Mouse (Mus musculus) liver, embryonic 15.5 days (tissue): ENCODE results near the gene Nol3. TPM values are rescaled to one million over a fixed set of nuclear protein-coding genes. Genes with fewer than 3 reads are reported as not detected.
A peak's percentile ranks its signal among the peaks of the same experiment; 100 is the strongest.

Experiments
- ATAC-seq: fragments of 200-750 bp; cut with Nextera tagmentation; 2 replicates; pipeline ENCODE4 v1.8.0; 2017; ENCODE audit warnings: moderate number of reproducible peaks, mild to moderate bottlenecking, moderate library complexity; ENCODE audit not compliant: insufficient read depth
- H3K27ac ChIP-seq: fragments of 300-500 bp; sonication (generic); replicated peaks from 2 replicates; pipeline ENCODE4 v1.5.1; 2015; ENCODE audit warnings: mild to moderate bottlenecking, inconsistent platforms
- H3K27me3 ChIP-seq: fragments of 300-500 bp; sonication (generic); 2 replicates; pipeline ENCODE4 v1.6.1; 2015; ENCODE audit warnings: mild to moderate bottlenecking, inconsistent platforms
- H3K36me3 ChIP-seq: fragments of 300-500 bp; sonication (generic); replicated peaks from 2 replicates; pipeline ENCODE4 v1.6.1; 2015; ENCODE audit warnings: moderate library complexity, mild to moderate bottlenecking, inconsistent platforms
- H3K4me1 ChIP-seq: fragments of 300-500 bp; sonication (generic); replicated peaks from 2 replicates; pipeline ENCODE4 v1.6.1; 2015; ENCODE audit warnings: inconsistent platforms
- H3K4me2 ChIP-seq: fragments of 300-500 bp; sonication (generic); 2 replicates; pipeline ENCODE4 v1.6.1; 2015; ENCODE audit warnings: moderate library complexity, mild to moderate bottlenecking, inconsistent platforms
- H3K4me3 ChIP-seq: fragments of 300-500 bp; sonication (generic); replicated peaks from 2 replicates; pipeline ENCODE4 v1.5.1; 2015; ENCODE audit warnings: mild to moderate bottlenecking, inconsistent platforms
- H3K9ac ChIP-seq: fragments of 300-500 bp; sonication (generic); 2 replicates; pipeline ENCODE4 v1.6.1; 2015; ENCODE audit warnings: moderate library complexity, mild to moderate bottlenecking, inconsistent platforms
- H3K9me3 ChIP-seq: fragments of 300-500 bp; sonication (generic); replicated peaks from 2 replicates; pipeline ENCODE4 v1.6.1; 2016; ENCODE audit warnings: inconsistent platforms
- WGBS: fragments of 180-500 bp; shearing (Covaris S2); methylation state at CpG from one replicate; pipeline ENCODE4 v1.1.7; 2015; ENCODE audit warnings: mixed read lengths; ENCODE audit not compliant: insufficient replicate concordance; 5-methylcytosine and 5-hydroxymethylcytosine counted together
- polyA plus RNA-seq: library from polyadenylated mRNA; unstranded; fragments of >200 nt; fragmentation: Nextera tagmentation; extraction: Ambion mirVana; gene quantifications from 2 replicates; pipeline ENCODE4 v1.2.1, GENCODE M21; 2015

Nol3 gene
- polyA plus RNA-seq, 1 experiment from 2014 or later = 0.30 TPM

DNA sequence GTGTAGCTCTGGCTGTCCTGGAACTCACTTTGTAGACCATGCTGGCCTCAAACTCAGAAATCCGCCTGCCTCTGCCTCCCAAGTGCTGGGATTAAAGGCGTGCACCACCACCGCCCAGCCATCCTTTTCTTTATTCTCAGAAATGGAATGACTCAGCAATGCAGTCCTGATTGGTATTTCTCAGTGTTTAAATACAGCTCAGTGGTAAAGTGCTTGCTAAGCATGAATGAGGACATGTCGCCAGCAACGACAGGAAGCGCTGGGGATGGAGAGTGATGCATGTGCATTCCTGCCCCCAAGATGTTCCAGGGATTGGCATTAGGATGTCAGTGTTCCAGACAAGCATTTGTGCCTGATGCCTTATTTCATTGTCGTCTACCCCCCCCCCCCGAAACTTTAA is 27.5 kb downstream of the Nol3 start:
- peak overlapping the region; percentile 98 for H3K27ac ChIP-seq
- H3K4me1 ChIP-seq = peaks cover 76% of the 10 kb centered on the region
- peak overlapping the region; percentile 77; the same call in 1 of the 2 replicates for H3K4me3 ChIP-seq
- no peaks in the 10 kb centered on the region for H3K9me3 ChIP-seq
- no peak overlapping the region for H3K9ac ChIP-seq
- H3K4me2 ChIP-seq = peak overlapping the region; percentile 80
- peaks cover 98% of the 10 kb centered on the region for H3K36me3 ChIP-seq
- H3K27me3 ChIP-seq = no peaks in the 10 kb centered on the region
- ATAC-seq = no peak
- WGBS = 65% methylated on average over 8 of the region's 8 CpGs

DNA sequence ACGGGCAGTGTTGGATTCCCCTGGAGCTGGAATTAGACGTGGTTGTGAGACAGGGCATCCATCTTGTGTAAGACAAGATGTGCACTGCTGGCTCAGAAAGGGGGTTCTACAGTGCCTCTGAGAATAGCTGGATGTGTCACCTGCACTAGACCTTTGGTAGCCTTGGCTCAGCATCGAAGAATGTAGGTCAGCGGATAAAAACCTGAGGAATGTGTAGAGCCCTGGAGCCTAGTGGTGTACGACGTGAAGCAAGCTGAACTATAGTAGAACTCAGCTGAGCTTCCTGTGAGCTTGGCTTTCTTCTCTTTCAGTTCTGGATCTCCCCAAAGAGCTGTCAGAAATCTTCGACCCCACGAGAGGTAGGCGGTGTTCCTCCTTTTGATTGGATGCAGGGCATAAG is 27.9 kb downstream of the Nol3 start:
- no peak for ATAC-seq
- H3K9me3 ChIP-seq = no peaks in the 10 kb centered on the region
- H3K9ac ChIP-seq = no peak overlapping the region
- no peak overlapping the region for H3K4me3 ChIP-seq
- H3K4me1 ChIP-seq = peaks cover 71% of the 10 kb centered on the region
- H3K27ac ChIP-seq = peak overlapping the region; percentile 98
- peak overlapping the region; percentile 80; the same call in 1 of the 2 replicates for H3K4me2 ChIP-seq
- H3K27me3 ChIP-seq = no peaks in the 10 kb centered on the region
- WGBS = 85% methylated on average over 9 of the region's 9 CpGs
- peaks cover 98% of the 10 kb centered on the region for H3K36me3 ChIP-seq

DNA sequence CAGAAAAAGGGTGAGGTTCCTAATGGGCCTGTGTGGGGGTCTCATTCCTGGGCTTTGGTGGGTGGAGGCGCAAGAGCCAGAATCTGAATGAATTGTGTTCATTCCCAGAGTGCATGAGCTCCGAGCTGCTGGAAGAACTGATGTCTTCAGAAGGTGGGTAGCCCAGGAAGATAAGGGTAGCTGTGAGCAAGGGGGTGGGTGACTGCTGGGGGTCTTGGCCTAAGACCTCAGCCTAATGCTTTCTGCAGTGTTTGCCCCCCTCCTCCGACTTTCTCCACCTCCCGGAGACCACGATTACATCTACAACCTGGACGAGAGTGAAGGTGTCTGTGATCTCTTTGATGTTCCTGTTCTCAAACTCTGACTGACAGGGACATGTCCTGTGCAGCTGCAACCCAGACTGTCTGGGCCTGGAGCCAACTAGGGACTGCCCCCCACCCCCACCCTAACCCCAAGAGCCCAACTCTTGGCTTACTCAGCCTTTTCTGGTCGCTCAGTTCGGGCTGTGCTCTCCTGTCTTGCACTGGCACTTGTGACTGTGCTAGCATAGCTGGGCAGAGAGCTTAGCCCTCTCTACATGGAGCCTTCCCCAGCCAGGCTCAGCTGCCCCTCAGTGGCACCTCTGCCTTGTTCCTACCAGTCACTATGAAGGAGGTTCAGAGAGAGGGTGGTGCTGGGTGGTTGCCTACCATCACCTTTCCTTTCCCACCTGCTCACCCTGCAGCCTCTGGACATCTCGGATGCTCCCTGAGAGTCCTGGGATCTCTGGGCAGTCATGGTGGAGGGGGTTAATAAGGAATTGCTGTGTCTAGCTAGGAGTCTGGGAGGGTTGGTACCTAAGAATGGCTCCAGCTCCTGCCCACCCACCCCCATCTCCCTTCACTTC is 28.6 kb downstream of the Nol3 start:
- peak overlapping the region; percentile 80; the same call in 1 of the 2 replicates for H3K4me2 ChIP-seq
- H3K9ac ChIP-seq = no peak overlapping the region
- H3K9me3 ChIP-seq = no peaks in the 10 kb centered on the region
- no peaks in the 10 kb centered on the region for H3K27me3 ChIP-seq
- peak overlapping the region; percentile 98 for H3K27ac ChIP-seq
- no peak for ATAC-seq
- peaks cover 66% of the 10 kb centered on the region for H3K4me1 ChIP-seq
- WGBS = 68% methylated on average over 9 of the region's 9 CpGs
- H3K36me3 ChIP-seq = peaks cover 100% of the 10 kb centered on the region
- no peak overlapping the region for H3K4me3 ChIP-seq

DNA sequence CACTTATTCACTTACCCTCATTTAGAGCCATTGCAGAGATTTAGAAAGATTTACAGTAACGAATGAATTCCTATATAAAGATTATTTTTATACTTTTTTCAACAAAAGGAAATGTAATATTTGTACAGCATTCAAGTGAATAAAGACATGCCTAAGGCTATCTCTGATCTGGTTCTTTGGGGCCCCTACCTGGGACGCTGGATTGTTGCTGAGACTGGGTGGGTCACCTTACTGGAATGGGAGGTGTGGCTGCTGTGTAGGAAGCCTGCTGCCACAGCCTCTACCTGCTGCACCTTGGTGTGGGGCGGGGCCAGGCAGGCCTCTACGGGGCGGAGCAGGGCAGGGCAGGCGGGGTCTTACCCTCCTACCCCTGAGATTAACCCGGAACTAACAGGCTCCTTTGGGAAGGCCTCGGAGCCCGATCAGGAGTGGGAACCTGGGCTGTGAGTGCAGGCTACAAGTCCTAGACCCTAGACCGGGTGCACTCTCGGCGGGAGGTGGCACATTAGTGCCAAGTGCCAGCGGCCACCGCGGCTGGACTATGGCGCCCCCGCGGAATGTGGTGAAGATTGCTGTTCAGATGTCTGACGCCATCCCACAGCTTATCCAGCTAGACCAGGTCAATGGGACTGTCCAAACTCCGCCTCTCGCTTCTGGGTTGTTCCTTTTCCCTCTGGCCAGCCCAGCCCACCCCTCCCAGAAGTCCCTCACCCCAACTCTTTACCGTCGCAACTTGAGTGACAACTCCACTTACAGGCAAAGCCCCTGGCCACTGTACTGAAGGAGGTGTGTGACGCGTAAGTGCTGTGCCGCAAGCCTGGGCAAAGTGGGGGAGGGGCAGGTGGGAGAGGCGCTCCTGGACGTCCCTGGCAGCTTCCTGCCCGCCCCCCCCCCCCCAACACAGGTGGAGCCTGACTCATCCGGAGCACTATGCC is 29.5 kb downstream of the Nol3 start, which contains the start of gene Elmo3:
TSS of gene Elmo3 (plus strand) at position 391 of the 935 bp plus-strand sequence.
- no peaks in the 10 kb centered on the region for H3K27me3 ChIP-seq
- H3K27ac ChIP-seq = peak within 1 kb of the TSS; percentile 98
- peak within 1 kb of the TSS; percentile 33 for H3K9ac ChIP-seq
- H3K4me1 ChIP-seq = peaks cover 60% of the 10 kb centered on the region
- peaks cover 100% of the 10 kb centered on the region for H3K36me3 ChIP-seq
- no peaks in the 10 kb centered on the region for H3K9me3 ChIP-seq
- WGBS = 11% methylated on average over 30 of the region's 30 CpGs
- peak; percentile 70 for ATAC-seq
- peak within 1 kb of the TSS; percentile 43 for H3K4me3 ChIP-seq
- H3K4me2 ChIP-seq = peak within 1 kb of the TSS; percentile 80

DNA sequence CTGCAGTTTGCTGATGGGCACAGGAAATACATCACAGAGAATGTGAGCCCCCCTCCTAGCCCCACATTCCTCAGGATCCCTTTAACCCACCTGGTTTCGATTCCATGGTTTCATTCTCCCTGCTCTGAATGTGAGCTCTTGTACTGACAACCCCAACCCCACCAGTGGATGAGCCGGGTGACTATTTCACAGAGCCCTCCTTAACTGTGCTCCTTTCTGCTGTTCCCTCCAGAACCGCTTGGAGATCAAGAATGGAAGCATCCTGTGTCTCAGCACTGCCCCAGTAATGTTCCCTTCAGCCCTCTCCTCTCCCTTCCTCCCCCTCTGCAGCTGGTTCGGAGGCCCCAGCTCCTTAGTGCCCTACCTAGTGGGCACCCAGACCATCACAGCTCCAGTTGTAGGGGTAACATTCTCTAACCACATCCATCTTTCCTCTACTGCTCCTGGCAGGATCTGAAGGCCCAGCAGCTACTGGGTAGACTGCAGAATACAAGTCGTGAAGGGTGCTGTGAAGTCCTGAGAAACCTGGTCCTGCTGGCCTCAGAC is 30.3 kb downstream of the Nol3 start:
- Histone ChIP-seq H3K4me2 (peak overlapping the region; percentile 80), H3K4me1 (peaks cover 54% of the 10 kb centered on the region), H3K9ac (peak overlapping the region; percentile 33; the same call in 1 of the 2 replicates), H3K36me3 (peaks cover 100% of the 10 kb centered on the region), H3K27ac (peak overlapping the region; percentile 98), H3K27me3 (no peaks in the 10 kb centered on the region), H3K9me3 (no peaks in the 10 kb centered on the region), H3K4me3 (peak overlapping the region; percentile 43)
- ATAC-seq = no peak
- 75% methylated on average over 5 of the region's 5 CpGs for WGBS

DNA sequence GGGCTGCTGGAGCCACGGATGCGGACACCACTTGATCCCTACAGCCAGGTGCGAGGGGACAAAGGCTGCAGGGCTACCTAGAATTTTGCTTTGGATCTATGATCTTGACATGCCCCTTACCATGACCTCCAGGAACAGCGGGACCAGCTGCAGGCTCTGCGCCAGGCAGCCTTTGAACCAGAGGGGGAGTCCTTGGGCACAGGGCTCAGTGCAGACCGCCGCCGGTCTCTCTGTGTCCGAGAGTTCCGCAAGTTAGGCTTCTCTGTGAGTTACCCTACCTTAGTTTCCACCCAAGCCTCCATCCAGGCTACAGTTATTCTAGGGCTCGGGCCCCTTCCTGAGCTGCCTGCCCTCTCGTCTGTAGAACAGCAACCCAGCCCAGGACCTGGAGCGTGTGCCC is 31.7 kb downstream of the Nol3 start:
- WGBS = 91% methylated on average over 13 of the region's 13 CpGs
- Histone ChIP-seq H3K36me3 (peaks cover 100% of the 10 kb centered on the region), H3K4me1 (peaks cover 55% of the 10 kb centered on the region)

DNA sequence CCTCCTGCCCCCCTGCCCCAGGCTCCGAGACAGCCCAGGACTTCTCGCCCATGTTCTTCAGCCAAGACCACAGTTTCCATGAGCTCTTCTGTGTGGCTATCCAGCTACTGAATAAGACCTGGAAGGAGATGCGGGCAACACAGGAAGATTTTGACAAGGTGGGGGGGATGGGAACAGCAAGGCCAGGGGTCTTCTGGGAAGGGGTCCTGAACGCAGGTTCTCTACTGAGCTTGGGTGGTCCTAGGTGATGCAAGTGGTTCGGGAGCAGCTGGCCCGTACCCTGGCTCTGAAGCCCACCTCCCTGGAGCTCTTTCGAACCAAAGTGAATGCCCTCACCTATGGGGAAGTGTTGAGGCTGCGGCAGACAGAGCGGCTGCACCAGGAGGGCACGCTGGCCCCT is 32.5 kb downstream of the Nol3 start:
- H3K27ac ChIP-seq = no peak overlapping the region
- 90% methylated on average over 10 of the region's 10 CpGs for WGBS
- H3K27me3 ChIP-seq = no peaks in the 10 kb centered on the region
- H3K4me3 ChIP-seq = no peak overlapping the region
- no peak overlapping the region for H3K4me2 ChIP-seq
- H3K9me3 ChIP-seq = no peaks in the 10 kb centered on the region
- no peak for ATAC-seq
- no peak overlapping the region for H3K9ac ChIP-seq
- peaks cover 55% of the 10 kb centered on the region for H3K4me1 ChIP-seq
- peaks cover 100% of the 10 kb centered on the region for H3K36me3 ChIP-seq

More for the DNA sequence above, 31.7 kb downstream of the Nol3 start:
- Histone ChIP-seq H3K9me3 (no peaks in the 10 kb centered on the region), H3K27me3 (no peaks in the 10 kb centered on the region), H3K9ac (no peak overlapping the region), H3K4me3 (no peak overlapping the region), H3K27ac (no peak overlapping the region), H3K4me2 (no peak overlapping the region)
- ATAC-seq = no peak

DNA sequence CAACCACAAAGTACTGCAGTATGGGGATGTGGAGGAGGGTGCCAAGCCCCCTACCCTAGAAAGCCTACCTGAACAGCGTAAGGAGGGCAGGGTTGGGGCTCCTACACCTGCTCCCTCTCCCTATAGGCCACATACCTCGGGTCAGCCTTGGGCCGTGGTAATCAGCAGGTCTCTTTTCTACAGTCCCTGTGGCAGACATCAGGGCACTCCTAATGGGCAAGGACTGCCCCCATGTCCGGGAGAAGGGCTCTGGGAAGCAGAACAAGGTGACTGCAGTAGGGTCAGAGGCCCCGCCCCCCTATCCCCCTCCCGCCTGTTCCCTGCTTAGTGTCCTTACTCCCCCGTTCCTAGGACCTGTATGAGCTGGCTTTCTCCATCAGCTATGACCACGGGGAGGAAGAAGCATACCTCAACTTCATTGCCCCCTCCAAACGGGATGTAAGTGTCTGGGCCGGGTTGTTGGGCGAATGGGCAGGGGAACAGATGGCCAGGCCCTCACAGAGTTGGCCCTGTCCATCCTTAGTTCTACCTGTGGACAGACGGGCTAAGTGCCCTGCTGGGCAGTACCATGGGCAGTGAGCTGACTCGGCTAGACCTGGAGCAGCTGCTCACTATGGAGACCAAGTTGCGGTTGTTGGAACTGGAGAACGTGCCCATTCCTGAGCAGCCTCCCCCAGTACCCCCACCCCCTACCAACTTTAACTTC is 33.4 kb downstream of the Nol3 start:
- Histone ChIP-seq H3K27ac (no peak overlapping the region), H3K9me3 (no peaks in the 10 kb centered on the region), H3K36me3 (peaks cover 100% of the 10 kb centered on the region), H3K4me1 (peaks cover 55% of the 10 kb centered on the region), H3K4me2 (no peak overlapping the region), H3K4me3 (no peak overlapping the region), H3K9ac (no peak overlapping the region), H3K27me3 (no peaks in the 10 kb centered on the region)
- no peak for ATAC-seq
- 83% methylated on average over 15 of the region's 15 CpGs for WGBS

DNA sequence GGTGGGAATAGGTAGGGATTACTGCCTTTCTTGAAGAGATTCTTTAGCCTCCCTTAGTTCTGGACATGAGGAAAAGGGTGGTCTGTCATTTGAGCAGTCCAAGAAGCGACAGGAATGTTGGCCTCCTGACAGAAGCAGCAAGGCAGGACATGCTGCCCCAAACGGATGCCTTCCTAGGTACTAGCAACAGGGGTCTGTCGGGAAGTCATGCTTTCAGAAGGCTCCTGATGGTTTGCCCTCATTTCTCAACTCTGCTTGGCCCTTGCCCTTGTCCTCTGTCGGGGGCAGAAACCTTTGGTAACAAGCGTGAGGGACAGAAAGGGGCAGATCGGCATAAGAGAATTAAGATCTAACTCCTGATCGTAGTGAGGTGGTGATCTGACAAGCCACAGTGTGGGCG is 34.2 kb downstream of the Nol3 start:
- Histone ChIP-seq H3K36me3 (peaks cover 100% of the 10 kb centered on the region), H3K4me3 (no peak overlapping the region), H3K27ac (no peak overlapping the region), H3K9ac (no peak overlapping the region), H3K4me1 (peaks cover 55% of the 10 kb centered on the region), H3K9me3 (no peaks in the 10 kb centered on the region), H3K27me3 (no peaks in the 10 kb centered on the region), H3K4me2 (no peak overlapping the region)
- ATAC-seq = no peak
- 84% methylated on average over 8 of the region's 8 CpGs for WGBS

DNA sequence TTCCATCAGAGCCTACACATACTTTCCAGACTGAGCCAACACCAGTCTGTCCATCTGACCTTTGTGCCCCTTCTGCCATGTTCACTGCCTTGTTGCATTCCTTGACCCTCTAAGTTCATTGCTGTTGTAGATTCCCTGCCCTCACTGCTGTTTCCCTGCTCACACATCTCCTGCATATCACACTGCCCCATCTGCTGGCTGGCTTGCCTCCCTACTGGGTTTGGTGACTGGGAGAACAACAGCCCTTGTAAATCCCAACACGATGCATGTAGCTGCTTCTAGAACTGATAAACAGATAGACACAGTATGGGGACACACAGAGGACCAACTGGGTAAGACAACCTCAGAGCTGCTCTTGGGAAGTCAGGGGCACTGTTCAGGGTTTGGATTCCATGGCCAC is 35.8 kb downstream of the Nol3 start:
- Histone ChIP-seq H3K4me2 (0 out of 2 replicates have a peak overlapping the region, but pooled peaks have one; percentile 0), H3K27me3 (no peaks in the 10 kb centered on the region), H3K9me3 (no peaks in the 10 kb centered on the region), H3K9ac (no peak overlapping the region), H3K27ac (peak overlapping the region; percentile 60), H3K36me3 (peaks cover 100% of the 10 kb centered on the region), H3K4me3 (no peak overlapping the region), H3K4me1 (peaks cover 43% of the 10 kb centered on the region)
- 23% methylated on average over 1 of the region's 1 CpGs for WGBS
- peak; percentile 52 for ATAC-seq
